Mouse (Mus musculus) liver, adult 10 weeks (tissue): ENCODE results near the gene Gm4559. TPM values are rescaled to one million over a fixed set of nuclear protein-coding genes. Genes with fewer than 3 reads are reported as not detected.

Source experiments
- polyA plus RNA-seq: library from polyadenylated mRNA; stranded (reverse); fragments of 350-450 nt; fragmentation: Illumina TruSeq; extraction: RNeasy Lipid Tissue Mini Kit (QIAGEN cat#74804); gene quantifications from one replicate; pipeline ENCODE4 v1.2.3, GENCODE M21; 2014; ENCODE audit warnings: low read depth, low replicate concordance

The Gm4559 gene
- not detected for polyA plus RNA-seq

DNA sequence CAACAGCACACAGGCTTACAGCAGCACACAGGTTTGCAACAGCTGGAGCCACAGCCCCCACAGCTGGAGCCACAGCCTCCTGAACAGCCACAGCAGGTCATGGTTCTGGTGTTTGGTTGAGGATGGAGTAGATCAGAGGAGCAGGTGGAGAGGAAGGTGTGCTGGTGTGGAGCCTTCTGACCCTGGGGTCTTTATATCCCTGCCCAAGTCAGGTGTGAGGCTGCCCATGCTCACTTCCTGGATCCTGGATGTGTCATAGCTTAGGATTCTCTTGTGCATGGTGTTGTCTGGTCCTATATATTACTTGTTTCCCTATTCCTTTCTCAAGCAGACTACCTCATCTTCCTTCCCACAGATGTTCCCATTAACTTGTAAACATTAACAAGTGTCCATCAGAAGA lies at the start of gene Gm4559:
Gene Gm4559 (minus strand): TSS at position 101 of the 400 bp plus-strand sequence.

DNA sequence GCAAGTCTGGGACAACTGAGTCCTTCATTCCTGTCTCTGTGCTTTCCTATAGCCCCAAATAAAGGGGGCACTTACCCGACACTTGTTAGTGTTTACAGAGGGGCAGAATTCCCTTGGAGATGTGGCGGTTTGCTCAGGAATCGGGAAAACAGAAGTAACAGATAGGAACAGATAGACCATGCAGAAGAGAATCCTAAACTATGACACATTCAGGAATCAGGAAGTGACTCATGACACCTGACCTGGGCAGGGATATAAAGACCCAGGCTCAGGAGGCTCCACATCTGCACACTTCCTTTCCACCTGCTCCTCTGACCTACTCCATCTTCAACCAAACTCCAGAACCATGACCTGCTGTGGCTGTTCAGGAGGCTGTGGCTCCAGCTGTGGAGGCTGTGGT lies 29.1 kb upstream of the Gm4559 start, which contains the start of gene Krtap5-4:
Gene Krtap5-4 (plus strand): TSS at position 301 of the 400 bp plus-strand sequence.

DNA sequence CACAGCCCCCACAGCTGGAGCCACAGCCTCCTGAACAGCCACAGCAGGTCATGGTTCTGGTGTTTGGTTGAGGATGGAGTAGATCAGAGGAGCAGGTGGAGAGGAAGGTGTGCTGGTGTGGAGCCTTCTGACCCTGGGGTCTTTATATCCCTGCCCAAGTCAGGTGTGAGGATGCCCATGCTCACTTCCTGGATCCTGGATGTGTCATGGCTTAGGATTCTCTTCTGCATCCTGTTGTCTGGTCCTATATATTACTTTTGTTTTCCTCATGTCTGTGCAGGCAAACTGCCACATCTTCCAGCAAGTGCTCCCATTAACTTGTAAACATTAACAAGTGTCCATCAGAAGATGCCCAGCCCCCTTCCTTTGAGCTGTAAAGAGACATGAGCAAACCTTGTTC lies 22.9 kb upstream of the Gm4559 start, which contains the start of gene Krtap5-1:
Gene Krtap5-1 (minus strand): TSS at position 101 of the 400 bp plus-strand sequence.

DNA sequence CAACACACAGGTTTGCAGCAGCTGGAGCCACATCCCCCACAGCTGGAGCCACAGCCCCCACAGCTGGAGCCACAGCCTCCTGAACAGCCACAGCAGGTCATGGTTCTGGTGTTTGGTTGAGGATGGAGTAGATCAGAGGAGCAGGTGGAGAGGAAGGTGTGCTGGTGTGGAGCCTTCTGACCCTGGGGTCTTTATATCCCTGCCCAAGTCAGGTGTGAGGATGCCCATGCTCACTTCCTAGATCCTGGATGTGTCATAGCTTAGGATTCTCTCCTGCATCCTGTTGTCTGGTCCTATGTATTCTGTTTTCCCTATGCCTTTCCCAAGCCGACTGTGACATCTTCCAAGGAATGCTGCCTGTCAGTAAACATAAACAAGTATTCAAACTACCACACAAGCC lies 15.9 kb downstream of the Gm4559 start, which contains the start of gene Gm2431:
Gene Gm2431 (minus strand): TSS at position 101 of the 400 bp plus-strand sequence.

DNA sequence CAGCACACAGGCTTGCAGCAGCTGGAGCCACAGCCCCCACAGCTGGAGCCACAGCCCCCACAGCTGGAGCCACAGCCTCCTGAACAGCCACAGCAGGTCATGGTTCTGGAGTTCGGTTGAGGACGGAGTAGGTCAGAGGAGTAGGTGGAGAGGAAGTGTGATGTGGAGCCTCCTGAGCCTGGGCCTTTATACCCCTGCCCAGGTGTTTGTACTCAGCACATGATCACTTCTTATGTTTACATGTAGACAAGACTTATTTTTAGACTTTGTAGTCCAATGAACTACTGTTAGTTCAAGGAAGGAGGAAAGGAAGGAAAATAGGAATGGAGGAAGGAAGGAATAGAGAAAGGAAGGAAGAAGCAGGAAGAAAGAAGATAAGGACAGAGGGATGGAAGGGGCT lies 33.2 kb downstream of the Gm4559 start, which contains the start of gene Gm40460:
Gene Gm40460 (minus strand): TSS at position 101 of the 400 bp plus-strand sequence.

DNA sequence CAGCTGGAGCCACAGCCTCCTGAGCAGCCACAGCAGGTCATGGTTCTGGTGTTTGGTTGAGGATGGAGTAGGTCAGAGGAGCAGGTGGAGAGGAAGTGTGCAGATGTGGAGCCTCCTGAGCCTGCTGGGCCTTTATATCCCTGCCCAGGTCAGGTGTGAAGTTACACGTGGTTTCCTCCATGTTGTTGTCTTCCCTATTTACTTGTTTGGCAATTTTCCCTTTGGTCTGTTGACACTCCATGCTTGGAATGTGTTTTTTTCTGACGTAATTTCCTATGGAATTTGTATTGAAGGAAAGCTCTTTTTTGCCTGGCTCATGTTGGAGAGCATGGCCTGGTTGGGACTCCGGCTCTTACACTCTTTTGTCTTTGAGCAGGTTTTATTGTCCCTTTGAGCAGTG lies 44.3 kb downstream of the Gm4559 start, which contains the start of gene Krtap5-5:
Gene Krtap5-5 (minus strand): TSS at position 101 of the 400 bp plus-strand sequence.

Other genes with a start within 250 kb of the Gm4559 start
- gene Mob2, start 213.3 kb downstream of the Gm4559 start, polyA plus RNA-seq = 8.6 TPM
- not detected for gene Dusp8, start 178.5 kb downstream of the Gm4559 start, polyA plus RNA-seq
- not detected for gene Gm45618, start 153.6 kb downstream of the Gm4559 start, polyA plus RNA-seq
- not detected for gene Gm39115, start 138.3 kb downstream of the Gm4559 start, polyA plus RNA-seq
- not detected for gene Gm45337, start 129.8 kb downstream of the Gm4559 start, polyA plus RNA-seq
- not detected for gene Gm29735, start 117.2 kb downstream of the Gm4559 start, polyA plus RNA-seq
- not detected for gene Gm4553, start 108.6 kb downstream of the Gm4559 start, polyA plus RNA-seq
- gene Krtap5-2, start 98.4 kb downstream of the Gm4559 start, polyA plus RNA-seq = not detected
- gene Gm10153, start 84.0 kb downstream of the Gm4559 start, polyA plus RNA-seq = not detected
- not detected for gene Krtap5-3, start 73.0 kb downstream of the Gm4559 start, polyA plus RNA-seq
- not detected for gene Gm7579, start 62.5 kb downstream of the Gm4559 start, polyA plus RNA-seq
- gene Krtap5-5, start 44.4 kb downstream of the Gm4559 start, polyA plus RNA-seq = not detected
- gene Gm40460, start 33.3 kb downstream of the Gm4559 start, polyA plus RNA-seq = not detected
- not detected for gene Gm2431, start 16.0 kb downstream of the Gm4559 start, polyA plus RNA-seq
- gene Krtap5-1, start 22.8 kb upstream of the Gm4559 start, polyA plus RNA-seq = not detected
- gene Krtap5-4, start 29.2 kb upstream of the Gm4559 start, polyA plus RNA-seq = not detected
- not detected for gene Ifitm10, start 99.4 kb upstream of the Gm4559 start, polyA plus RNA-seq
- gene Gm49369, start 108.3 kb upstream of the Gm4559 start, polyA plus RNA-seq = 19.5 TPM
- 59.5 TPM for gene Ctsd, start 113.7 kb upstream of the Gm4559 start, polyA plus RNA-seq
- not detected for gene Syt8, start 160.5 kb upstream of the Gm4559 start, polyA plus RNA-seq
- gene Tnni2, start 167.4 kb upstream of the Gm4559 start, polyA plus RNA-seq = not detected
- gene Lsp1, start 186.4 kb upstream of the Gm4559 start, polyA plus RNA-seq = 0.87 TPM
- not detected for gene Tnnt3, start 224.5 kb upstream of the Gm4559 start, polyA plus RNA-seq